Mouse (Mus musculus) forebrain, embryonic 11.5 days (tissue): Measurements from ENCODE around the gene Frmd6. TPM values are rescaled to one million over a fixed set of nuclear protein-coding genes. Genes with fewer than 3 reads are reported as not detected.

Experiments used
- ATAC-seq: fragments of 200-750 bp; cut with Nextera tagmentation; replicated peaks from 2 replicates; pipeline ENCODE4 v1.8.0; 2017; ENCODE audit warnings: moderate TSS enrichment; ENCODE audit not compliant: low FRiP score
- DNase-seq: peaks from one replicate; pipeline ENCODE4 v3.0.0-alpha.2; 2017; ENCODE audit warnings: low spot score
- H3K27ac ChIP-seq: fragments of 300-500 bp; sonication (generic); 2 replicates; pipeline ENCODE4 v1.5.1; 2014; ENCODE audit warnings: low read depth, low read length
- H3K27me3 ChIP-seq: fragments of 300-500 bp; sonication (generic); 2 replicates; pipeline ENCODE4 v1.6.1; 2014; ENCODE audit warnings: mild to moderate bottlenecking, low read length, mixed read lengths; ENCODE audit not compliant: control insufficient read depth, insufficient read depth
- H3K36me3 ChIP-seq: fragments of 300-500 bp; sonication (generic); 2 replicates; pipeline ENCODE4 v1.6.1; 2014; ENCODE audit warnings: mild to moderate bottlenecking, low read length, moderate library complexity, mixed read lengths; ENCODE audit not compliant: control insufficient read depth, insufficient read depth
- H3K4me1 ChIP-seq: fragments of 300-500 bp; sonication (generic); replicated peaks from 2 replicates; pipeline ENCODE4 v1.6.1; 2014; ENCODE audit warnings: low read length, mixed read lengths; ENCODE audit not compliant: control insufficient read depth, insufficient read depth
- H3K4me2 ChIP-seq: fragments of 300-500 bp; sonication (generic); 2 replicates; pipeline ENCODE4 v1.6.1; 2014; ENCODE audit warnings: low read depth, mild to moderate bottlenecking, low read length, moderate library complexity, mixed read lengths; ENCODE audit not compliant: severe bottlenecking
- H3K4me3 ChIP-seq: fragments of 300-500 bp; sonication (generic); 2 replicates; pipeline ENCODE4 v1.5.1; 2014; ENCODE audit warnings: low read depth, low read length
- H3K9ac ChIP-seq: fragments of 300-500 bp; sonication (generic); 2 replicates; pipeline ENCODE4 v1.6.1; 2014; ENCODE audit warnings: low read length
- H3K9me3 ChIP-seq: fragments of 300-500 bp; sonication (generic); 2 replicates; pipeline ENCODE4 v1.6.1; 2016; ENCODE audit warnings: low read length, mixed read lengths; ENCODE audit not compliant: control insufficient read depth
- WGBS: fragments of 180-500 bp; shearing (Covaris S2); extraction: QIAGEN DNeasy Blood & Tissue Kit; methylation state at CpG from one replicate; pipeline ENCODE4 v1.1.7; 2014; 5-methylcytosine and 5-hydroxymethylcytosine counted together
- polyA plus RNA-seq: library from polyadenylated mRNA; unstranded; fragments of >200 nt; fragmentation: Nextera tagmentation; extraction: Ambion mirVana; gene quantifications from 2 replicates; pipeline ENCODE4 v1.2.1, GENCODE M21; 2014

Frmd6 gene
- polyA plus RNA-seq, 1 experiment from 2014 or later = 22.7 TPM

- 89% methylated on average over 8 of the region's 8 CpGs for WGBS
- no peaks in the 10 kb centered on the region for H3K36me3 ChIP-seq
- ATAC-seq (no peak), DNase-seq (no peak)
- H3K27me3 ChIP-seq = no peaks in the 10 kb centered on the region
- H3K4me1 ChIP-seq = 0 out of 2 replicates have a peak, but pooled peaks cover 3% of the 10 kb centered on the region
- H3K9ac ChIP-seq = no peak overlapping the region
- H3K9me3 ChIP-seq = no peaks in the 10 kb centered on the region
- H3K27ac ChIP-seq = no peak overlapping the region
- H3K4me3 ChIP-seq = no peak overlapping the region
- no peak overlapping the region for H3K4me2 ChIP-seq
Measured at GRCm38 (mm10) chr12:70800086-70800485, 25.2 kb upstream of the Frmd6 start.

GRCm38 (mm10) chr12:70801361-70801760 lies 24.0 kb upstream of the Frmd6 start:
- H3K27me3 ChIP-seq = no peaks in the 10 kb centered on the region
- WGBS = 82% methylated on average over 8 of the region's 8 CpGs
- DNase-seq (no peak), ATAC-seq (no peak)
- no peaks in the 10 kb centered on the region for H3K9me3 ChIP-seq
- no peaks in the 10 kb centered on the region for H3K36me3 ChIP-seq
- no peak overlapping the region for H3K9ac ChIP-seq
- H3K4me2 ChIP-seq = no peak overlapping the region
- H3K27ac ChIP-seq = no peak overlapping the region
- H3K4me1 ChIP-seq = no peaks in the 10 kb centered on the region
- no peak overlapping the region for H3K4me3 ChIP-seq

- ATAC-seq = no peak
- H3K4me2 ChIP-seq = no peak overlapping the region
- H3K36me3 ChIP-seq = no peaks in the 10 kb centered on the region
- 79% methylated on average over 4 of the region's 4 CpGs for WGBS
- no peak overlapping the region for H3K9ac ChIP-seq
- no peak overlapping the region for H3K4me3 ChIP-seq
- DNase-seq = no peak
- no peaks in the 10 kb centered on the region for H3K4me1 ChIP-seq
- H3K27me3 ChIP-seq = no peaks in the 10 kb centered on the region
- no peak overlapping the region for H3K27ac ChIP-seq
- no peaks in the 10 kb centered on the region for H3K9me3 ChIP-seq
Measured at GRCm38 (mm10) chr12:70803494-70803893, 21.8 kb upstream of the Frmd6 start.

GRCm38 (mm10) chr12:70804989-70805388 lies 20.3 kb upstream of the Frmd6 start:
- no peaks in the 10 kb centered on the region for H3K9me3 ChIP-seq
- no peak overlapping the region for H3K27ac ChIP-seq
- no peak overlapping the region for H3K9ac ChIP-seq
- H3K4me1 ChIP-seq = no peaks in the 10 kb centered on the region
- DNase-seq = no peak
- H3K36me3 ChIP-seq = no peaks in the 10 kb centered on the region
- 73% methylated on average over 2 of the region's 2 CpGs for WGBS
- H3K27me3 ChIP-seq = no peaks in the 10 kb centered on the region
- no peak overlapping the region for H3K4me2 ChIP-seq
- no peak overlapping the region for H3K4me3 ChIP-seq
- ATAC-seq = no peak

- DNase-seq (no peak), ATAC-seq (no peak)
- Histone ChIP-seq H3K4me1 (no peaks in the 10 kb centered on the region), H3K9ac (no peak overlapping the region), H3K4me3 (no peak overlapping the region), H3K9me3 (no peaks in the 10 kb centered on the region), H3K27me3 (no peaks in the 10 kb centered on the region), H3K4me2 (no peak overlapping the region), H3K36me3 (no peaks in the 10 kb centered on the region), H3K27ac (no peak overlapping the region)
- 67% methylated on average over 5 of the region's 5 CpGs for WGBS
Measured at GRCm38 (mm10) chr12:70807543-70807942, 17.8 kb upstream of the Frmd6 start.

- WGBS = 81% methylated on average over 6 of the region's 6 CpGs
- no peaks in the 10 kb centered on the region for H3K9me3 ChIP-seq
- ATAC-seq (no peak), DNase-seq (no peak)
- no peak overlapping the region for H3K4me3 ChIP-seq
- H3K36me3 ChIP-seq = no peaks in the 10 kb centered on the region
- H3K27ac ChIP-seq = no peak overlapping the region
- H3K27me3 ChIP-seq = no peaks in the 10 kb centered on the region
- no peak overlapping the region for H3K9ac ChIP-seq
- H3K4me2 ChIP-seq = no peak overlapping the region
- no peaks in the 10 kb centered on the region for H3K4me1 ChIP-seq
Measured at GRCm38 (mm10) chr12:70807975-70808374, 17.3 kb upstream of the Frmd6 start.

GRCm38 (mm10) chr12:70809957-70810356 lies 15.4 kb upstream of the Frmd6 start:
- H3K4me1 ChIP-seq = no peaks in the 10 kb centered on the region
- H3K27me3 ChIP-seq = no peaks in the 10 kb centered on the region
- H3K36me3 ChIP-seq = no peaks in the 10 kb centered on the region
- no peak for DNase-seq
- no peak overlapping the region for H3K9ac ChIP-seq
- H3K4me3 ChIP-seq = no peak overlapping the region
- no peak overlapping the region for H3K27ac ChIP-seq
- no peak for ATAC-seq
- no peak overlapping the region for H3K4me2 ChIP-seq
- WGBS = 92% methylated on average over 2 of the region's 2 CpGs
- no peaks in the 10 kb centered on the region for H3K9me3 ChIP-seq

- Histone ChIP-seq H3K27ac (no peak overlapping the region), H3K36me3 (no peaks in the 10 kb centered on the region), H3K4me3 (no peak overlapping the region), H3K27me3 (no peaks in the 10 kb centered on the region), H3K9ac (no peak overlapping the region), H3K4me2 (no peak overlapping the region), H3K4me1 (no peaks in the 10 kb centered on the region), H3K9me3 (no peaks in the 10 kb centered on the region)
- no peak for DNase-seq
- WGBS = 84% methylated on average over 6 of the region's 6 CpGs
- no peak for ATAC-seq
Measured at GRCm38 (mm10) chr12:70811772-70812171, 13.5 kb upstream of the Frmd6 start.

- H3K9ac ChIP-seq = no peak overlapping the region
- ATAC-seq = no peak
- 85% methylated on average over 6 of the region's 6 CpGs for WGBS
Measured at GRCm38 (mm10) chr12:70812176-70812575, 13.1 kb upstream of the Frmd6 start.

More at GRCm38 (mm10) chr12:70812176-70812575, 13.1 kb upstream of the Frmd6 start:
- no peaks in the 10 kb centered on the region for H3K9me3 ChIP-seq
- DNase-seq = no peak
- no peak overlapping the region for H3K27ac ChIP-seq
- no peaks in the 10 kb centered on the region for H3K4me1 ChIP-seq
- no peaks in the 10 kb centered on the region for H3K27me3 ChIP-seq
- H3K4me2 ChIP-seq = no peak overlapping the region
- no peak overlapping the region for H3K4me3 ChIP-seq
- H3K36me3 ChIP-seq = no peaks in the 10 kb centered on the region
